In the genomic region with DNA sequence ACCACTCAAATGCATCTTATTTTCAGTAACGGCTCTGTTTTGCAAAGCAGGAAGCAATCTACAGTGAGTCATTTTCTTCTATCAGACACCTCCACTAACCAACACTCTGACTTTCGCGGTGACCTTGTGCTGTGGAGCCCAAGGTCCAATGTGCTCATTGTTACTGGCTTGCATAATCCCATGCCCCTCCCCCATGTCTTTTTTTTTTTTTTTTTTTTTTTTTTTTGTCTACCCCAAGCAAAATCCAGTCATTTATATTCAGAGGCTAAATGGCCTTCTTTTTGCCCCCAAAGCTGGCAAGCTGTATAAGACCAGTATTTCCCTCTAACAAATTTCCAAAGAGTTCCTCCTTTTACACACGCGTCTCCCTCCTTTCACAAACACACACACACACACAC, we compare ENCODE assay signal across 8 mouse cellular contexts.
DNase-seq lines count a peak whose midpoint lies in the region; ATAC-seq and TF ChIP-seq lines count a peak whose summit lies in the region.

No protein-coding gene starts in this region.

- no peak for DNase-seq in kidney, adult 8-10 months
- DNase-seq in embryonic facial prominence, embryonic 10.5 days (ENCODE audit: low spot score): no peak
- DNase-seq in c-Kit-positive CD71-positive TER-119-positive erythroid progenitor cells, embryonic 14.5 days (ENCODE audit: low spot score): no peak
- DNase-seq in gastrocnemius, postnatal 36 days: no peak
- DNase-seq in layer of hippocampus, adult 9-10 months (ENCODE audit: low spot score): no peak

- intact Hi-C loops in gastrocnemius, postnatal 36 days (cut with DNase I): no loop called here

- TF ChIP-seq CTCF in intestine, postnatal 0 days (IDR thresholded peaks at IDR 0.05; ENCODE audit: low read depth): no peak

- ATAC-seq in kidney, embryonic 15.5 days (replicated peaks; ENCODE audit: low FRiP score): peak; percentile 76; the same call in 1 of the 2 replicates
- ATAC-seq in intestine, postnatal 0 days: peak; percentile 86
- peak; percentile 64 for ATAC-seq in neural tube, embryonic 15.5 days (ENCODE audit: low FRiP score)

- H3K36me3 ChIP-seq in kidney, embryonic 15.5 days: no peaks in the 10 kb centered on the region
- H3K36me3 ChIP-seq in embryonic facial prominence, embryonic 10.5 days (replicated peaks): no peaks in the 10 kb centered on the region
- no peaks in the 10 kb centered on the region for H3K36me3 ChIP-seq in intestine, postnatal 0 days (ENCODE audit: control insufficient read depth, insufficient read depth)
- no peaks in the 10 kb centered on the region for H3K36me3 ChIP-seq in neural tube, embryonic 15.5 days

- no peak overlapping the region for H3K4me3 ChIP-seq in kidney, embryonic 15.5 days (replicated peaks)
- H3K4me3 ChIP-seq in embryonic facial prominence, embryonic 10.5 days: peak overlapping the region; percentile 35
- H3K4me3 ChIP-seq in intestine, postnatal 0 days (ENCODE audit: low read depth, low read length): no peak overlapping the region
- H3K4me3 ChIP-seq in neural tube, embryonic 15.5 days (replicated peaks): no peak overlapping the region

- H3K27ac ChIP-seq in kidney, embryonic 15.5 days: no peak overlapping the region
- H3K27ac ChIP-seq in embryonic facial prominence, embryonic 10.5 days (replicated peaks): peak overlapping the region; percentile 72
- no peak overlapping the region for H3K27ac ChIP-seq in intestine, postnatal 0 days (ENCODE audit: low read depth, low read length)
- H3K27ac ChIP-seq in neural tube, embryonic 15.5 days (replicated peaks): peak overlapping the region; percentile 67; the same call in 1 of the 2 replicates

- 45% methylated on average over 5 of the region's 5 CpGs for WGBS in kidney, embryonic 15.5 days
- 44% methylated on average over 5 of the region's 5 CpGs for WGBS in embryonic facial prominence, embryonic 10.5 days
- WGBS in intestine, postnatal 0 days: 27% methylated on average over 5 of the region's 5 CpGs
- WGBS in neural tube, embryonic 15.5 days: 9% methylated on average over 5 of the region's 5 CpGs

- no peak overlapping the region for H3K9ac ChIP-seq in kidney, embryonic 15.5 days
- no peak overlapping the region for H3K9ac ChIP-seq in intestine, postnatal 0 days (ENCODE audit: low read depth, low read length)
- no peak overlapping the region for H3K9ac ChIP-seq in neural tube, embryonic 15.5 days (replicated peaks)

- peak overlapping the region; percentile 37 for H3K4me2 ChIP-seq in kidney, embryonic 15.5 days
- 0 out of 2 replicates have a peak overlapping the region, but pooled peaks have one; percentile 24 for H3K4me2 ChIP-seq in intestine, postnatal 0 days (replicated peaks; ENCODE audit: low read depth)
- peak overlapping the region; percentile 47 for H3K4me2 ChIP-seq in neural tube, embryonic 15.5 days

- H3K27me3 ChIP-seq in kidney, embryonic 15.5 days: no peaks in the 10 kb centered on the region
- H3K27me3 ChIP-seq in embryonic facial prominence, embryonic 10.5 days (replicated peaks; ENCODE audit: low read depth, poor library complexity, severe bottlenecking): no peaks in the 10 kb centered on the region
- H3K27me3 ChIP-seq in intestine, postnatal 0 days (replicated peaks; ENCODE audit: control insufficient read depth, insufficient read depth, low read length): no peaks in the 10 kb centered on the region
- no peaks in the 10 kb centered on the region for H3K27me3 ChIP-seq in neural tube, embryonic 15.5 days (replicated peaks)

- H3K9me3 ChIP-seq in kidney, embryonic 15.5 days (replicated peaks): no peaks in the 10 kb centered on the region
- H3K9me3 ChIP-seq in embryonic facial prominence, embryonic 10.5 days: no peaks in the 10 kb centered on the region
- H3K9me3 ChIP-seq in intestine, postnatal 0 days (ENCODE audit: control insufficient read depth): no peaks in the 10 kb centered on the region
- H3K9me3 ChIP-seq in neural tube, embryonic 15.5 days (replicated peaks): no peaks in the 10 kb centered on the region

- peaks cover 16% of the 10 kb centered on the region for H3K4me1 ChIP-seq in kidney, embryonic 15.5 days
- peaks cover 18% of the 10 kb centered on the region for H3K4me1 ChIP-seq in embryonic facial prominence, embryonic 10.5 days
- no peaks in the 10 kb centered on the region for H3K4me1 ChIP-seq in intestine, postnatal 0 days (replicated peaks; ENCODE audit: control insufficient read depth, insufficient read depth, low read length)
- peaks cover 21% of the 10 kb centered on the region for H3K4me1 ChIP-seq in neural tube, embryonic 15.5 days

Comparison
In these comparisons a context has a peak if more than half of its experiments do, and no peak if none do; other contexts are left out.
1. H3K27ac ChIP-seq: peak in embryonic facial prominence, embryonic 10.5 days (single experiment) and neural tube, embryonic 15.5 days (single experiment); none in kidney, embryonic 15.5 days (single experiment) and intestine, postnatal 0 days (single experiment).
2. Peak in every context shown above with its lines, with median percentiles within 50 percentile points of each other: ATAC-seq and H3K4me2 ChIP-seq.